Mouse (Mus musculus) CH12.LX (cell line): ENCODE measurements around the gene Ptges3l. TPM values are rescaled to one million over a fixed set of nuclear protein-coding genes. Genes with fewer than 3 reads are reported as not detected.

Experiments
- DNase-seq: peaks from one replicate; pipeline ENCODE4 v3.0.0-alpha.2; 2013; ENCODE audit errors: extremely low read depth
- H3K27ac ChIP-seq: 2 replicates; pipeline ENCODE4 v1.5.1; 2012; ENCODE audit warnings: low read depth, mild to moderate bottlenecking, control low read depth, moderate library complexity; ENCODE audit not compliant: insufficient read depth
- H3K27me3 ChIP-seq: replicated peaks from 2 replicates; pipeline ENCODE3; 2012; ENCODE audit warnings: inconsistent platforms
- H3K36me3 ChIP-seq, 2 experiments: replicated peaks in 1 of 2; 2 replicates each; pipeline versions ENCODE3 to v1.6.1; 2012; ENCODE audit warnings: inconsistent platforms in 1 of 2, low read length in 1 of 2, mild to moderate bottlenecking in 1 of 2, mixed read lengths in 1 of 2, moderate library complexity in 1 of 2; ENCODE audit not compliant: control insufficient read depth in 1 of 2, insufficient read depth in 1 of 2
- H3K4me1 ChIP-seq, 2 experiments: 2 replicates each; pipeline ENCODE4 v1.6.1; 2012; ENCODE audit warnings: inconsistent platforms in 1 of 2, moderate library complexity in 1 of 2; ENCODE audit not compliant: insufficient read depth in 2 of 2, control insufficient read depth in 1 of 2
- H3K4me2 ChIP-seq: 2 replicates; pipeline ENCODE4 v1.6.1; 2012; ENCODE audit warnings: low read depth, mild to moderate bottlenecking, control low read depth; ENCODE audit not compliant: poor library complexity, insufficient read depth, severe bottlenecking
- H3K4me3 ChIP-seq, 3 experiments: fragments of 150-350 bp in 1 of 3; sonication (generic) in 1 of 3; replicated peaks in 1 of 3; 2 replicates each; pipeline versions ENCODE3 to v1.5.1; 2011 to 2012; ENCODE audit warnings: low read depth in 2 of 3, low read length in 2 of 3, mild to moderate bottlenecking in 2 of 3, moderate library complexity in 2 of 3, control low read depth in 1 of 3, improper control_type of control experiment in 1 of 3, inconsistent platforms in 1 of 3, mixed read lengths in 1 of 3; ENCODE audit not compliant: poor library complexity in 1 of 3
- H3K79me2 ChIP-seq: replicated peaks from 2 replicates; pipeline ENCODE4 v1.6.1; 2012; ENCODE audit warnings: mild to moderate bottlenecking, moderate library complexity; ENCODE audit not compliant: control insufficient read depth, poor library complexity, insufficient read depth, severe bottlenecking; ENCODE audit errors: extremely low read depth
- H3K9ac ChIP-seq: 2 replicates; pipeline ENCODE4 v1.6.1; 2012; ENCODE audit warnings: low read depth, mild to moderate bottlenecking, control low read depth, moderate library complexity; ENCODE audit not compliant: insufficient read depth
- H3K9me3 ChIP-seq: replicated peaks from 2 replicates; pipeline ENCODE3; 2012; ENCODE audit warnings: low read length, inconsistent platforms, mixed read lengths
- BHLHE40 ChIP-seq: IDR thresholded peaks from 2 replicates; pipeline ENCODE4 v1.6.1; 2011; ENCODE audit warnings: mild to moderate bottlenecking, low read depth, low read length, improper control_type of control experiment
- CHD1 ChIP-seq: IDR thresholded peaks from 2 replicates; pipeline ENCODE4 v1.6.1; 2012; ENCODE audit warnings: low read depth, low read length, improper control_type of control experiment, inconsistent platforms
- CHD2 ChIP-seq: IDR thresholded peaks from 2 replicates; pipeline ENCODE4 v1.6.1; 2011; ENCODE audit warnings: low read length, improper control_type of control experiment
- CTCF ChIP-seq, 2 experiments: IDR thresholded peaks in 1 of 2; conservative IDR thresholded peaks in 1 of 2; 2 replicates each; pipeline ENCODE4 v1.5.1; 2011 to 2012; ENCODE audit warnings: low read depth in 2 of 2, low read length in 2 of 2, improper control_type of control experiment in 1 of 2, inconsistent platforms in 1 of 2, mild to moderate bottlenecking in 1 of 2, moderate library complexity in 1 of 2
- E2F4 ChIP-seq: IDR thresholded peaks from 2 replicates; pipeline ENCODE4 v1.6.1; 2011; ENCODE audit warnings: low read depth, low read length, improper control_type of control experiment; ENCODE audit not compliant: insufficient replicate concordance
- ELF1 ChIP-seq: IDR thresholded peaks from 2 replicates; pipeline ENCODE4 v1.6.1; 2014; ENCODE audit warnings: low read depth, mild to moderate bottlenecking, inconsistent platforms, low read length, improper control_type of control experiment
- EP300 ChIP-seq: IDR thresholded peaks from 2 replicates; pipeline ENCODE4 v1.6.1; 2011; ENCODE audit warnings: low read length, improper control_type of control experiment
- ETS1 ChIP-seq: conservative IDR thresholded peaks from 2 replicates; pipeline ENCODE4 v1.6.1; 2012; ENCODE audit warnings: low read depth, mild to moderate bottlenecking, inconsistent platforms, low read length, improper control_type of control experiment, moderate library complexity
- GABPA ChIP-seq: IDR thresholded peaks from 2 replicates; pipeline ENCODE4 v1.6.1; 2012; ENCODE audit warnings: low read depth, low read length, improper control_type of control experiment, inconsistent platforms; ENCODE audit not compliant: insufficient replicate concordance
- HCFC1 ChIP-seq: IDR thresholded peaks from 2 replicates; pipeline ENCODE4 v1.6.1; 2012; ENCODE audit warnings: low read depth, mild to moderate bottlenecking, inconsistent platforms, low read length, improper control_type of control experiment
- IRF4 ChIP-seq: IDR thresholded peaks from 2 replicates; pipeline ENCODE4 v1.6.1; 2014; ENCODE audit warnings: low read depth, mild to moderate bottlenecking, inconsistent platforms, low read length, improper control_type of control experiment
- JUN ChIP-seq: IDR thresholded peaks from 2 replicates; pipeline ENCODE4 v1.6.1; 2011; ENCODE audit warnings: low read depth, mild to moderate bottlenecking, low read length, improper control_type of control experiment, moderate library complexity; ENCODE audit not compliant: insufficient read depth
- JUND ChIP-seq: conservative IDR thresholded peaks from 2 replicates; pipeline ENCODE4 v1.6.1; 2011; ENCODE audit warnings: low read depth, low read length, improper control_type of control experiment
- KAT2A ChIP-seq: IDR thresholded peaks from 2 replicates; pipeline ENCODE4 v1.6.1; 2012; ENCODE audit warnings: low read length, improper control_type of control experiment, inconsistent platforms; ENCODE audit not compliant: insufficient replicate concordance
- MAFK ChIP-seq: IDR thresholded peaks from 2 replicates; pipeline ENCODE4 v1.6.1; 2011; ENCODE audit warnings: low read length, improper control_type of control experiment; ENCODE audit not compliant: insufficient replicate concordance
- MAX ChIP-seq: IDR thresholded peaks from 2 replicates; pipeline ENCODE4 v1.6.1; 2011; ENCODE audit warnings: low read length, improper control_type of control experiment
- MAZ ChIP-seq: IDR thresholded peaks from 2 replicates; pipeline ENCODE4 v1.6.1; 2012; ENCODE audit warnings: low read depth, mild to moderate bottlenecking, inconsistent platforms, low read length, improper control_type of control experiment, moderate library complexity
- MEF2A ChIP-seq: IDR thresholded peaks from 2 replicates; pipeline ENCODE4 v1.6.1; 2014; ENCODE audit warnings: low read depth, mild to moderate bottlenecking, inconsistent platforms, low read length, improper control_type of control experiment, borderline replicate concordance
- MXI1 ChIP-seq: IDR thresholded peaks from 2 replicates; pipeline ENCODE4 v1.6.1; 2011; ENCODE audit warnings: mild to moderate bottlenecking, low read depth, low read length, improper control_type of control experiment
- MYC ChIP-seq: IDR thresholded peaks from 2 replicates; pipeline ENCODE4 v1.6.1; 2011; ENCODE audit warnings: low read depth, mild to moderate bottlenecking, improper control_type of control experiment, low read length
- NELFE ChIP-seq: IDR thresholded peaks from 2 replicates; pipeline ENCODE4 v1.6.1; 2011; ENCODE audit warnings: low read depth, low read length, improper control_type of control experiment
- NRF1 ChIP-seq: IDR thresholded peaks from 2 replicates; pipeline ENCODE4 v1.6.1; 2014; ENCODE audit warnings: low read depth, mild to moderate bottlenecking, inconsistent platforms, low read length, improper control_type of control experiment, moderate library complexity
- PAX5 ChIP-seq: IDR thresholded peaks from 2 replicates; pipeline ENCODE4 v1.6.1; 2012; ENCODE audit warnings: low read length, inconsistent platforms, mixed read lengths
- POLR2A ChIP-seq: IDR thresholded peaks from 2 replicates; pipeline ENCODE4 v1.6.1; 2011; ENCODE audit warnings: low read depth, mild to moderate bottlenecking, improper control_type of control experiment, low read length
- POLR2AphosphoS2 ChIP-seq: IDR thresholded peaks from 2 replicates; pipeline ENCODE4 v1.6.1; 2011; ENCODE audit warnings: low read depth, low read length, improper control_type of control experiment
- RAD21 ChIP-seq: IDR thresholded peaks from 2 replicates; pipeline ENCODE4 v1.6.1; 2011; ENCODE audit warnings: low read depth, mild to moderate bottlenecking, low read length, improper control_type of control experiment, moderate library complexity
- RCOR1 ChIP-seq: conservative IDR thresholded peaks from 2 replicates; pipeline ENCODE4 v1.6.1; 2012; ENCODE audit warnings: low read depth, mild to moderate bottlenecking, inconsistent platforms, low read length, improper control_type of control experiment
- SIN3A ChIP-seq: IDR thresholded peaks from 2 replicates; pipeline ENCODE4 v1.6.1; 2012; ENCODE audit warnings: low read length, improper control_type of control experiment, inconsistent platforms
- SMC3 ChIP-seq: IDR thresholded peaks from 2 replicates; pipeline ENCODE4 v1.6.1; 2011; ENCODE audit warnings: low read depth, low read length, improper control_type of control experiment
- TBP ChIP-seq: conservative IDR thresholded peaks from 2 replicates; pipeline ENCODE4 v1.6.1; 2011; ENCODE audit warnings: low read depth, low read length, improper control_type of control experiment
- TCF12 ChIP-seq: IDR thresholded peaks from 2 replicates; pipeline ENCODE4 v1.6.1; 2014; ENCODE audit warnings: low read depth, mild to moderate bottlenecking, inconsistent platforms, low read length, improper control_type of control experiment
- UBTF ChIP-seq: IDR thresholded peaks from 2 replicates; pipeline ENCODE4 v1.6.1; 2012; ENCODE audit warnings: low read depth, mild to moderate bottlenecking, inconsistent platforms, low read length, improper control_type of control experiment, moderate library complexity
- USF1 ChIP-seq: IDR thresholded peaks from 2 replicates; pipeline ENCODE4 v1.6.1; 2014; ENCODE audit warnings: low read depth, mild to moderate bottlenecking, inconsistent platforms, low read length, improper control_type of control experiment
- USF2 ChIP-seq: conservative IDR thresholded peaks from 2 replicates; pipeline ENCODE4 v1.6.1; 2011; ENCODE audit warnings: low read depth, low read length, improper control_type of control experiment
- ZC3H11A ChIP-seq: IDR thresholded peaks from 2 replicates; pipeline ENCODE4 v1.6.1; 2012; ENCODE audit warnings: low read depth, mild to moderate bottlenecking, inconsistent platforms, low read length, improper control_type of control experiment
- ZKSCAN1 ChIP-seq: IDR thresholded peaks from 2 replicates; pipeline ENCODE4 v1.6.1; 2012; ENCODE audit warnings: low read depth, inconsistent platforms, low read length, improper control_type of control experiment, borderline replicate concordance
- ZMIZ1 ChIP-seq: IDR thresholded peaks from 2 replicates; pipeline ENCODE4 v1.6.1; 2012; ENCODE audit warnings: low read depth, mild to moderate bottlenecking, inconsistent platforms, low read length, improper control_type of control experiment
- ZNF384 ChIP-seq: IDR thresholded peaks from 2 replicates; pipeline ENCODE4 v1.6.1; 2012; ENCODE audit warnings: low read depth, low read length, improper control_type of control experiment, inconsistent platforms
- dilution Hi-C: fragments of 300-500 bp; cut with MboI; formaldehyde crosslinking; loops from 2 replicates; pipeline ENCODE4 v1.14.3; 2020; ENCODE audit warnings: low sequenced_read_pairs; ENCODE audit not compliant: extremely low pct_unique_long_range_greater_than_20kb, extremely low pct_ligation_motif_present
- in situ Hi-C: fragments of 300-500 bp; cut with MboI; formaldehyde crosslinking; loops from 3 replicates; pipeline ENCODE4 v1.14.3; 2019; ENCODE audit warnings: low sequenced_read_pairs, low pct_ligation_motif_present, low pct_unique_long_range_greater_than_20kb, mixed read lengths
- polyA plus RNA-seq: library from polyadenylated mRNA; unstranded; fragments of >175 nt; gene quantifications from 2 replicates; pipeline ENCODE4 v1.2.1, GENCODE M21; 2012; ENCODE audit warnings: low read depth; ENCODE audit not compliant: insufficient read length
- total RNA-seq, 2 experiments: library from RNA; depleted of rRNA; stranded (reverse); fragments of 300-350 nt in 1 of 2; fragments of >200 nt in 1 of 2; gene quantifications; 2 replicates each; pipeline ENCODE4 v1.2.3; 2012 to 2014

Gene Ptges3l
- total and polyA plus RNA-seq, 3 experiments = 1.9 to 3.0 (median 2.4) TPM

DNA sequence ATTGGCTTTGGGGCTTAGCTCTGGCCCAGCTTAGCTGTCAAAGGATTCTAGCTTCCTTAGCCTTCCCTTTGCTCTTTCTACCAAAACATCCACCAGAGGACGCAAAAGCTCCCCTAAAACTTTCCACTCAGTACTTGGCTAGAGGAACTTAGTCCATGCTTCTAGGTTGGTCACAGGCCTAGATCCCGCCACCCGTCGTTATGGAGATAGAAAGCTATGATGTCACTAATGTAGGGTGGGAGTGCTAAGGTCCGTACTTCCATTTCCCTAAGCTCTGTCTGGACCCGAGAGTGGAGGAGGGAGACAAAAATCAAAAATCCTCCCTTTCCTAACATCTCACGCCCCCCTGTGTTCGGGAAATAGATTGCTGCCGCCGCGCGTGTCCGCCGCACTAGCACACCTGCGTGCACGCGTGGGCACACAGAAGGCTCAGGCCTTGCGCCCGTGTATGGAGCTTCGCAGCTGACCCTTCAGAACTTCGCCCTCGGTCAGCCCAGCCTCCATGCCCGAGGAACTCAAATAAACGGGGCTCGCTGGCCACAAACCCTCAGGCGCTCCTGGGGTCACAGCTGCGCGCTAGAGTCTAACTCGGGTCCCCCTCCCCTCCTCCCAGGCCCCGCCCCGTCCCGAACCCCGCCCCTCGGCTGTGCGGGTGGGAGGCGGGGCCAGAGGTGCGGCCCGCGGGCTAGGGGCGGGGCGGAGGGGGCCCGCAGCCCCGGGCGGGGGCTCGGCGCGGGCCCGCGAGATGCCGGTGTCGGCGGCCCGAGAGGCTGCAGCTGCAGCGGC is 42.5 kb upstream of the Ptges3l start:
- Histone ChIP-seq H3K4me1 (peaks cover 18 to 52% of the 10 kb centered on the region in 2 experiments), H3K36me3 (no peaks in the 10 kb centered on the region), H3K27ac (no peak overlapping the region), H3K79me2 (no peaks in the 10 kb centered on the region), H3K9me3 (no peaks in the 10 kb centered on the region), H3K9ac (peak overlapping the region; percentile 39), H3K27me3 (peaks cover 31% of the 10 kb centered on the region), H3K4me2 (peak overlapping the region; percentile 77), H3K4me3 (peak overlapping the region; percentile 59 to 78 (median 70))
- in situ Hi-C loops (no loop called here), dilution Hi-C loops (no loop called here)
- DNase-seq = peak; percentile 91
- peak; percentile 39; the same call in 1 of the 2 replicates for TF ChIP-seq TCF12
- peak; percentile 87; the same call in 1 of the 2 replicates for TF ChIP-seq E2F4
- peak; percentile 82 for TF ChIP-seq SMC3
- no peak for TF ChIP-seq PAX5
- TF ChIP-seq MAZ = peak; percentile 51
- TF ChIP-seq ZC3H11A = no peak
- TF ChIP-seq CHD2 = no peak
- no peak for TF ChIP-seq GABPA
- no peak for TF ChIP-seq ZKSCAN1
- peak; percentile 46; the same call in 1 of the 2 replicates for TF ChIP-seq NELFE
- no peak for TF ChIP-seq KAT2A
- TF ChIP-seq RCOR1 = 0 out of 2 replicates have a peak, but pooled peaks have one; percentile 19
- TF ChIP-seq IRF4 = peak; percentile 54; the same call in 1 of the 2 replicates
- no peak for TF ChIP-seq HCFC1
- TF ChIP-seq CHD1 = no peak
- TF ChIP-seq RAD21 = peak; percentile 73
- TF ChIP-seq SIN3A = peak; percentile 96
- peak; percentile 47; the same call in 1 of the 2 replicates for TF ChIP-seq MEF2A
- TF ChIP-seq NRF1 = no peak
- TF ChIP-seq ELF1 = peak; percentile 49; the same call in 1 of the 2 replicates
- TF ChIP-seq CTCF (conservative IDR thresholded peaks at IDR 0.05 in 1 of 2, IDR thresholded peaks at IDR 0.05 in 1 of 2; ENCODE audit: low read depth in 2 of 2, low read length in 2 of 2) = peak; percentile 71 to 89
- TF ChIP-seq EP300 = no peak
- no peak for TF ChIP-seq USF1
- peak; percentile 92 for TF ChIP-seq MXI1
- TF ChIP-seq TBP = 0 out of 2 replicates have a peak, but pooled peaks have one; percentile 24
- no peak for TF ChIP-seq MAFK
- TF ChIP-seq MYC = peak; percentile 71; the same call in 1 of the 2 replicates
- TF ChIP-seq BHLHE40 = peak; percentile 78
- TF ChIP-seq ZNF384 = 0 out of 2 replicates have a peak, but pooled peaks have one; percentile 48
- peak; percentile 58 for TF ChIP-seq POLR2A
- TF ChIP-seq ZMIZ1 = no peak
- 0 out of 2 replicates have a peak, but pooled peaks have one; percentile 27 for TF ChIP-seq JUND
- peak; percentile 31; the same call in 1 of the 2 replicates for TF ChIP-seq ETS1
- no peak for TF ChIP-seq UBTF
- no peak for TF ChIP-seq POLR2AphosphoS2
- TF ChIP-seq MAX = peak; percentile 67
- TF ChIP-seq USF2 = no peak
- no peak for TF ChIP-seq JUN
